Mouse (Mus musculus): ENCODE measurements around the gene Trp53i11. TPM values are rescaled to one million over a fixed set of nuclear protein-coding genes. Genes with fewer than 3 reads are reported as not detected.
A peak's percentile ranks its signal among the peaks of the same experiment; 100 is the strongest.

Trp53i11 gene
- polyA plus RNA-seq, 1 experiment from 2014 or later: 155 TPM

GRCm38 (mm10) chr2:93212386-93212785 lies 25.0 kb downstream of the Trp53i11 start:
- 66% methylated on average over 2 of the region's 2 CpGs for WGBS
- peaks cover 10% of the 10 kb centered on the region; the same call in 1 of the 2 replicates for H3K36me3 ChIP-seq (ENCODE audit: control insufficient read depth, insufficient read depth, low read length)
- H3K4me1 ChIP-seq (replicated peaks; ENCODE audit: control insufficient read depth, insufficient read depth, low read length): no peaks in the 10 kb centered on the region; the same call in 1 of the 2 replicates
- ATAC-seq (replicated peaks; ENCODE audit: low FRiP score) (no peak), DNase-seq (ENCODE audit: low spot score) (no peak)
- H3K4me2 ChIP-seq (ENCODE audit: low read depth, low read length, severe bottlenecking): no peak overlapping the region
- H3K27ac ChIP-seq (ENCODE audit: low read depth, low read length): no peak overlapping the region
- no peaks in the 10 kb centered on the region for H3K9me3 ChIP-seq (ENCODE audit: control insufficient read depth, low read length)
- H3K27me3 ChIP-seq (ENCODE audit: control insufficient read depth, insufficient read depth, low read length): no peaks in the 10 kb centered on the region
- H3K9ac ChIP-seq (ENCODE audit: low read length): no peak overlapping the region
- no peak overlapping the region for H3K4me3 ChIP-seq (ENCODE audit: low read depth, low read length)

GRCm38 (mm10) chr2:93212865-93213264 lies 25.5 kb downstream of the Trp53i11 start:
- DNase-seq (ENCODE audit: low spot score) (no peak), ATAC-seq (replicated peaks; ENCODE audit: low FRiP score) (no peak)
- Histone ChIP-seq H3K27me3 (ENCODE audit: control insufficient read depth, insufficient read depth, low read length) (no peaks in the 10 kb centered on the region), H3K4me2 (ENCODE audit: low read depth, low read length, severe bottlenecking) (no peak overlapping the region), H3K4me3 (ENCODE audit: low read depth, low read length) (no peak overlapping the region), H3K9me3 (ENCODE audit: control insufficient read depth, low read length) (no peaks in the 10 kb centered on the region), H3K36me3 (ENCODE audit: control insufficient read depth, insufficient read depth, low read length) (peaks cover 10% of the 10 kb centered on the region; the same call in 1 of the 2 replicates), H3K27ac (ENCODE audit: low read depth, low read length) (no peak overlapping the region), H3K4me1 (replicated peaks; ENCODE audit: control insufficient read depth, insufficient read depth, low read length) (no peaks in the 10 kb centered on the region; the same call in 1 of the 2 replicates), H3K9ac (ENCODE audit: low read length) (no peak overlapping the region)
- 95% methylated on average over 2 of the region's 2 CpGs for WGBS

GRCm38 (mm10) chr2:93214192-93214591 lies 26.8 kb downstream of the Trp53i11 start:
- no peaks in the 10 kb centered on the region for H3K9me3 ChIP-seq (ENCODE audit: control insufficient read depth, low read length)
- H3K27ac ChIP-seq (ENCODE audit: low read depth, low read length): no peak overlapping the region
- no peak overlapping the region for H3K4me2 ChIP-seq (ENCODE audit: low read depth, low read length, severe bottlenecking)
- ATAC-seq (replicated peaks; ENCODE audit: low FRiP score): no peak
- WGBS: 100% methylated on average over 1 of the region's 1 CpGs
- peaks cover 4% of the 10 kb centered on the region; the same call in 1 of the 2 replicates for H3K36me3 ChIP-seq (ENCODE audit: control insufficient read depth, insufficient read depth, low read length)
- no peak overlapping the region for H3K9ac ChIP-seq (ENCODE audit: low read length)
- no peak for DNase-seq (ENCODE audit: low spot score)
- no peaks in the 10 kb centered on the region for H3K27me3 ChIP-seq (ENCODE audit: control insufficient read depth, insufficient read depth, low read length)
- no peak overlapping the region for H3K4me3 ChIP-seq (ENCODE audit: low read depth, low read length)
- no peaks in the 10 kb centered on the region; the same call in 1 of the 2 replicates for H3K4me1 ChIP-seq (replicated peaks; ENCODE audit: control insufficient read depth, insufficient read depth, low read length)

GRCm38 (mm10) chr2:93215790-93216189 lies 28.4 kb downstream of the Trp53i11 start:
- 81% methylated on average over 10 of the region's 10 CpGs for WGBS
- ATAC-seq (replicated peaks; ENCODE audit: low FRiP score) (no peak), DNase-seq (ENCODE audit: low spot score) (no peak)
- Histone ChIP-seq H3K27ac (ENCODE audit: low read depth, low read length) (no peak overlapping the region), H3K9ac (ENCODE audit: low read length) (no peak overlapping the region), H3K4me1 (replicated peaks; ENCODE audit: control insufficient read depth, insufficient read depth, low read length) (peaks cover 1% of the 10 kb centered on the region; the same call in 1 of the 2 replicates), H3K36me3 (ENCODE audit: control insufficient read depth, insufficient read depth, low read length) (peaks cover 4% of the 10 kb centered on the region; the same call in 1 of the 2 replicates), H3K4me2 (ENCODE audit: low read depth, low read length, severe bottlenecking) (no peak overlapping the region), H3K27me3 (ENCODE audit: control insufficient read depth, insufficient read depth, low read length) (no peaks in the 10 kb centered on the region), H3K9me3 (ENCODE audit: control insufficient read depth, low read length) (no peaks in the 10 kb centered on the region), H3K4me3 (ENCODE audit: low read depth, low read length) (no peak overlapping the region)

GRCm38 (mm10) chr2:93217015-93217414 lies 29.7 kb downstream of the Trp53i11 start:
- no peaks in the 10 kb centered on the region for H3K27me3 ChIP-seq (ENCODE audit: control insufficient read depth, insufficient read depth, low read length)
- no peak overlapping the region for H3K4me3 ChIP-seq (ENCODE audit: low read depth, low read length)
- DNase-seq (ENCODE audit: low spot score) (peak; percentile 94), ATAC-seq (replicated peaks; ENCODE audit: low FRiP score) (peak; percentile 76)
- no peak overlapping the region for H3K9ac ChIP-seq (ENCODE audit: low read length)
- no peak overlapping the region for H3K27ac ChIP-seq (ENCODE audit: low read depth, low read length)
- no peaks in the 10 kb centered on the region for H3K36me3 ChIP-seq (ENCODE audit: control insufficient read depth, insufficient read depth, low read length)
- H3K4me2 ChIP-seq (ENCODE audit: low read depth, low read length, severe bottlenecking): no peak overlapping the region
- H3K4me1 ChIP-seq (replicated peaks; ENCODE audit: control insufficient read depth, insufficient read depth, low read length): peaks cover 3% of the 10 kb centered on the region; the same call in 1 of the 2 replicates
- WGBS: 13% methylated on average over 7 of the region's 7 CpGs
- H3K9me3 ChIP-seq (ENCODE audit: control insufficient read depth, low read length): no peaks in the 10 kb centered on the region

GRCm38 (mm10) chr2:93218353-93218990 lies 31.1 kb downstream of the Trp53i11 start:
- Histone ChIP-seq H3K27ac (ENCODE audit: low read depth, low read length) (no peak overlapping the region), H3K9ac (ENCODE audit: low read length) (no peak overlapping the region), H3K9me3 (ENCODE audit: control insufficient read depth, low read length) (no peaks in the 10 kb centered on the region), H3K4me3 (ENCODE audit: low read depth, low read length) (no peak overlapping the region), H3K36me3 (ENCODE audit: control insufficient read depth, insufficient read depth, low read length) (no peaks in the 10 kb centered on the region), H3K4me2 (ENCODE audit: low read depth, low read length, severe bottlenecking) (no peak overlapping the region), H3K27me3 (ENCODE audit: control insufficient read depth, insufficient read depth, low read length) (no peaks in the 10 kb centered on the region), H3K4me1 (replicated peaks; ENCODE audit: control insufficient read depth, insufficient read depth, low read length) (peaks cover 3% of the 10 kb centered on the region; the same call in 1 of the 2 replicates)
- DNase-seq (ENCODE audit: low spot score): no peak
- WGBS: 88% methylated on average over 7 of the region's 7 CpGs
- no peak for ATAC-seq (replicated peaks; ENCODE audit: low FRiP score)

GRCm38 (mm10) chr2:93219576-93219975 lies 32.2 kb downstream of the Trp53i11 start:
- 96% methylated on average over 3 of the region's 3 CpGs for WGBS
- H3K9ac ChIP-seq (ENCODE audit: low read length): no peak overlapping the region
- H3K4me2 ChIP-seq (ENCODE audit: low read depth, low read length, severe bottlenecking): no peak overlapping the region
- H3K27me3 ChIP-seq (ENCODE audit: control insufficient read depth, insufficient read depth, low read length): no peaks in the 10 kb centered on the region
- no peak overlapping the region for H3K4me3 ChIP-seq (ENCODE audit: low read depth, low read length)
- H3K9me3 ChIP-seq (ENCODE audit: control insufficient read depth, low read length): no peaks in the 10 kb centered on the region
- H3K4me1 ChIP-seq (replicated peaks; ENCODE audit: control insufficient read depth, insufficient read depth, low read length): peaks cover 3% of the 10 kb centered on the region; the same call in 1 of the 2 replicates
- no peaks in the 10 kb centered on the region for H3K36me3 ChIP-seq (ENCODE audit: control insufficient read depth, insufficient read depth, low read length)
- DNase-seq (ENCODE audit: low spot score) (no peak), ATAC-seq (replicated peaks; ENCODE audit: low FRiP score) (no peak)
- no peak overlapping the region for H3K27ac ChIP-seq (ENCODE audit: low read depth, low read length)

GRCm38 (mm10) chr2:93220447-93220846 lies 33.1 kb downstream of the Trp53i11 start:
- Histone ChIP-seq H3K4me1 (replicated peaks; ENCODE audit: control insufficient read depth, insufficient read depth, low read length) (peaks cover 3% of the 10 kb centered on the region; the same call in 1 of the 2 replicates), H3K4me3 (ENCODE audit: low read depth, low read length) (no peak overlapping the region), H3K9me3 (ENCODE audit: control insufficient read depth, low read length) (no peaks in the 10 kb centered on the region), H3K27me3 (ENCODE audit: control insufficient read depth, insufficient read depth, low read length) (no peaks in the 10 kb centered on the region), H3K36me3 (ENCODE audit: control insufficient read depth, insufficient read depth, low read length) (no peaks in the 10 kb centered on the region), H3K9ac (ENCODE audit: low read length) (peak overlapping the region; percentile 12; the same call in 1 of the 2 replicates), H3K27ac (ENCODE audit: low read depth, low read length) (no peak overlapping the region), H3K4me2 (ENCODE audit: low read depth, low read length, severe bottlenecking) (no peak overlapping the region)
- DNase-seq (ENCODE audit: low spot score) (no peak), ATAC-seq (replicated peaks; ENCODE audit: low FRiP score) (no peak)
- 63% methylated on average over 5 of the region's 5 CpGs for WGBS

GRCm38 (mm10) chr2:93223463-93223862 lies 36.1 kb downstream of the Trp53i11 start:
- H3K4me3 ChIP-seq (ENCODE audit: low read depth, low read length): no peak overlapping the region
- no peak overlapping the region for H3K4me2 ChIP-seq (ENCODE audit: low read depth, low read length, severe bottlenecking)
- H3K27ac ChIP-seq (ENCODE audit: low read depth, low read length): no peak overlapping the region
- 70% methylated on average over 6 of the region's 6 CpGs for WGBS
- no peaks in the 10 kb centered on the region for H3K9me3 ChIP-seq (ENCODE audit: control insufficient read depth, low read length)
- H3K27me3 ChIP-seq (ENCODE audit: control insufficient read depth, insufficient read depth, low read length): no peaks in the 10 kb centered on the region
- peaks cover 19% of the 10 kb centered on the region for H3K4me1 ChIP-seq (replicated peaks; ENCODE audit: control insufficient read depth, insufficient read depth, low read length)
- ATAC-seq (replicated peaks; ENCODE audit: low FRiP score): no peak
- no peaks in the 10 kb centered on the region for H3K36me3 ChIP-seq (ENCODE audit: control insufficient read depth, insufficient read depth, low read length)
- H3K9ac ChIP-seq (ENCODE audit: low read length): no peak overlapping the region
- no peak for DNase-seq (ENCODE audit: low spot score)

All from forebrain, embryonic 11.5 days (tissue).